Mouse (Mus musculus): ENCODE results near the gene Phrf1. TPM values are rescaled to one million over a fixed set of nuclear protein-coding genes. Genes with fewer than 3 reads are reported as not detected.
A peak's percentile ranks its signal among the peaks of the same experiment; 100 is the strongest.

Phrf1 gene
- 70.9 and 81.0 TPM in 2 replicates for polyA plus RNA-seq (2014; fragmentation: Nextera tagmentation; extraction: Ambion mirVana)

- H3K9ac ChIP-seq (ENCODE audit: low read depth, low read length) = peak within 1 kb of the TSS; percentile 99
- H3K4me2 ChIP-seq = peak within 1 kb of the TSS; percentile 98
- DNase-seq (ENCODE audit: low spot score) = peak; percentile 93
- H3K4me1 ChIP-seq (replicated peaks; ENCODE audit: control insufficient read depth, insufficient read depth, low read length) = peaks cover 15% of the 10 kb centered on the region
- peak within 1 kb of the TSS; percentile 98 for H3K4me3 ChIP-seq (ENCODE audit: low read depth, low read length)
- H3K36me3 ChIP-seq (ENCODE audit: control insufficient read depth, insufficient read depth, low read length) = peaks cover 20% of the 10 kb centered on the region
- H3K27me3 ChIP-seq (replicated peaks; ENCODE audit: control insufficient read depth, insufficient read depth, low read length) = no peaks in the 10 kb centered on the region
- peak; percentile 90 for ATAC-seq (replicated peaks; ENCODE audit: low FRiP score)
- under 1% methylated on average over 76 of the region's 76 CpGs for WGBS
- H3K27ac ChIP-seq (ENCODE audit: low read depth, low read length) = peak within 1 kb of the TSS; percentile 87
- no peaks in the 10 kb centered on the region for H3K9me3 ChIP-seq (ENCODE audit: control insufficient read depth, low read length)
These were observed at the start of gene Phrf1 for GRCm38 (mm10) chr7:141228279-141229067. Gene Phrf1 (plus strand): TSS chr7:141228784.

GRCm38 (mm10) chr7:141188194-141188593 lies 40.4 kb upstream of the Phrf1 start:
- Histone ChIP-seq H3K36me3 (ENCODE audit: control insufficient read depth, insufficient read depth, low read length) (peaks cover 25% of the 10 kb centered on the region), H3K27ac (ENCODE audit: low read depth, low read length) (no peak overlapping the region), H3K4me1 (replicated peaks; ENCODE audit: control insufficient read depth, insufficient read depth, low read length) (peaks cover 9% of the 10 kb centered on the region), H3K9me3 (ENCODE audit: control insufficient read depth, low read length) (no peaks in the 10 kb centered on the region), H3K4me2 (no peak overlapping the region), H3K27me3 (replicated peaks; ENCODE audit: control insufficient read depth, insufficient read depth, low read length) (no peaks in the 10 kb centered on the region), H3K9ac (ENCODE audit: low read depth, low read length) (no peak overlapping the region), H3K4me3 (ENCODE audit: low read depth, low read length) (no peak overlapping the region)
- no peak for DNase-seq (ENCODE audit: low spot score)
- WGBS = 67% methylated on average over 3 of the region's 3 CpGs
- ATAC-seq (replicated peaks; ENCODE audit: low FRiP score) = no peak

GRCm38 (mm10) chr7:141188733-141189132 lies 39.9 kb upstream of the Phrf1 start:
- Histone ChIP-seq H3K27me3 (replicated peaks; ENCODE audit: control insufficient read depth, insufficient read depth, low read length) (no peaks in the 10 kb centered on the region), H3K9me3 (ENCODE audit: control insufficient read depth, low read length) (no peaks in the 10 kb centered on the region), H3K36me3 (ENCODE audit: control insufficient read depth, insufficient read depth, low read length) (peaks cover 25% of the 10 kb centered on the region), H3K4me1 (replicated peaks; ENCODE audit: control insufficient read depth, insufficient read depth, low read length) (peaks cover 9% of the 10 kb centered on the region), H3K4me3 (ENCODE audit: low read depth, low read length) (no peak overlapping the region), H3K4me2 (no peak overlapping the region), H3K9ac (ENCODE audit: low read depth, low read length) (no peak overlapping the region), H3K27ac (ENCODE audit: low read depth, low read length) (no peak overlapping the region)
- no peak for ATAC-seq (replicated peaks; ENCODE audit: low FRiP score)
- 89% methylated on average over 3 of the region's 3 CpGs for WGBS
- no peak for DNase-seq (ENCODE audit: low spot score)

GRCm38 (mm10) chr7:141190220-141190619 lies 38.4 kb upstream of the Phrf1 start:
- 81% methylated on average over 3 of the region's 3 CpGs for WGBS
- no peaks in the 10 kb centered on the region for H3K27me3 ChIP-seq (replicated peaks; ENCODE audit: control insufficient read depth, insufficient read depth, low read length)
- ATAC-seq (replicated peaks; ENCODE audit: low FRiP score) = no peak
- H3K36me3 ChIP-seq (ENCODE audit: control insufficient read depth, insufficient read depth, low read length) = peaks cover 25% of the 10 kb centered on the region
- DNase-seq (ENCODE audit: low spot score) = no peak
- no peak overlapping the region for H3K4me3 ChIP-seq (ENCODE audit: low read depth, low read length)
- no peak overlapping the region for H3K27ac ChIP-seq (ENCODE audit: low read depth, low read length)
- no peak overlapping the region for H3K4me2 ChIP-seq
- H3K9me3 ChIP-seq (ENCODE audit: control insufficient read depth, low read length) = no peaks in the 10 kb centered on the region
- H3K9ac ChIP-seq (ENCODE audit: low read depth, low read length) = no peak overlapping the region
- peaks cover 13% of the 10 kb centered on the region for H3K4me1 ChIP-seq (replicated peaks; ENCODE audit: control insufficient read depth, insufficient read depth, low read length)

GRCm38 (mm10) chr7:141191036-141191435 lies 37.5 kb upstream of the Phrf1 start:
- 87% methylated on average over 14 of the region's 14 CpGs for WGBS
- no peaks in the 10 kb centered on the region for H3K27me3 ChIP-seq (replicated peaks; ENCODE audit: control insufficient read depth, insufficient read depth, low read length)
- no peak overlapping the region for H3K9ac ChIP-seq (ENCODE audit: low read depth, low read length)
- no peak for DNase-seq (ENCODE audit: low spot score)
- no peaks in the 10 kb centered on the region for H3K9me3 ChIP-seq (ENCODE audit: control insufficient read depth, low read length)
- H3K4me2 ChIP-seq = no peak overlapping the region
- no peak overlapping the region for H3K4me3 ChIP-seq (ENCODE audit: low read depth, low read length)
- no peak overlapping the region for H3K27ac ChIP-seq (ENCODE audit: low read depth, low read length)
- no peak for ATAC-seq (replicated peaks; ENCODE audit: low FRiP score)
- H3K36me3 ChIP-seq (ENCODE audit: control insufficient read depth, insufficient read depth, low read length) = peaks cover 25% of the 10 kb centered on the region
- peaks cover 21% of the 10 kb centered on the region for H3K4me1 ChIP-seq (replicated peaks; ENCODE audit: control insufficient read depth, insufficient read depth, low read length)

- Histone ChIP-seq H3K4me1 (replicated peaks; ENCODE audit: control insufficient read depth, insufficient read depth, low read length) (peaks cover 28% of the 10 kb centered on the region), H3K9me3 (ENCODE audit: control insufficient read depth, low read length) (no peaks in the 10 kb centered on the region), H3K27ac (ENCODE audit: low read depth, low read length) (no peak overlapping the region), H3K27me3 (replicated peaks; ENCODE audit: control insufficient read depth, insufficient read depth, low read length) (no peaks in the 10 kb centered on the region), H3K9ac (ENCODE audit: low read depth, low read length) (peak overlapping the region; percentile 96), H3K4me2 (peak overlapping the region; percentile 97), H3K36me3 (ENCODE audit: control insufficient read depth, insufficient read depth, low read length) (peaks cover 25% of the 10 kb centered on the region), H3K4me3 (ENCODE audit: low read depth, low read length) (peak overlapping the region; percentile 98)
- WGBS = 89% methylated on average over 24 of the region's 24 CpGs
- ATAC-seq (replicated peaks; ENCODE audit: low FRiP score) (no peak), DNase-seq (ENCODE audit: low spot score) (no peak)
These were observed 36.5 kb upstream of the Phrf1 start for GRCm38 (mm10) chr7:141191796-141192685.

- H3K4me1 ChIP-seq (replicated peaks; ENCODE audit: control insufficient read depth, insufficient read depth, low read length) = peaks cover 37% of the 10 kb centered on the region
- peak overlapping the region; percentile 96 for H3K9ac ChIP-seq (ENCODE audit: low read depth, low read length)
- no peaks in the 10 kb centered on the region for H3K27me3 ChIP-seq (replicated peaks; ENCODE audit: control insufficient read depth, insufficient read depth, low read length)
- peak overlapping the region; percentile 97 for H3K4me2 ChIP-seq
- H3K4me3 ChIP-seq (ENCODE audit: low read depth, low read length) = peak overlapping the region; percentile 98
- WGBS = 31% methylated on average over 12 of the region's 12 CpGs
- no peak for ATAC-seq (replicated peaks; ENCODE audit: low FRiP score)
- peaks cover 25% of the 10 kb centered on the region for H3K36me3 ChIP-seq (ENCODE audit: control insufficient read depth, insufficient read depth, low read length)
- H3K27ac ChIP-seq (ENCODE audit: low read depth, low read length) = peak overlapping the region; percentile 89
- no peaks in the 10 kb centered on the region for H3K9me3 ChIP-seq (ENCODE audit: control insufficient read depth, low read length)
- no peak for DNase-seq (ENCODE audit: low spot score)
These were observed 35.7 kb upstream of the Phrf1 start for GRCm38 (mm10) chr7:141192776-141193347.

GRCm38 (mm10) chr7:141193348-141193856 lies 35.2 kb upstream of the Phrf1 start:
- H3K9me3 ChIP-seq (ENCODE audit: control insufficient read depth, low read length) = no peaks in the 10 kb centered on the region
- DNase-seq (ENCODE audit: low spot score) (peak; percentile 75), ATAC-seq (replicated peaks; ENCODE audit: low FRiP score) (no peak; the same call in 1 of the 2 replicates)
- peak overlapping the region; percentile 96 for H3K9ac ChIP-seq (ENCODE audit: low read depth, low read length)
- H3K27ac ChIP-seq (ENCODE audit: low read depth, low read length) = peak overlapping the region; percentile 89
- peaks cover 25% of the 10 kb centered on the region for H3K36me3 ChIP-seq (ENCODE audit: control insufficient read depth, insufficient read depth, low read length)
- peak overlapping the region; percentile 98 for H3K4me3 ChIP-seq (ENCODE audit: low read depth, low read length)
- H3K4me1 ChIP-seq (replicated peaks; ENCODE audit: control insufficient read depth, insufficient read depth, low read length) = peaks cover 40% of the 10 kb centered on the region
- WGBS = 1% methylated on average over 40 of the region's 43 CpGs
- peak overlapping the region; percentile 97 for H3K4me2 ChIP-seq
- no peaks in the 10 kb centered on the region for H3K27me3 ChIP-seq (replicated peaks; ENCODE audit: control insufficient read depth, insufficient read depth, low read length)

Data from liver, embryonic 11.5 days (tissue).